Mouse (Mus musculus) MN1 (cell line): ENCODE data around the gene Shank1.

ENCODE experiments used
- DNase-seq: peaks from one replicate; pipeline ENCODE4 v3.0.0-alpha.2; 2016; ENCODE audit warnings: low spot score

Gene Shank1

GRCm38 (mm10) chr7:44341119-44341518, 31.1 kb downstream of the Shank1 start:
- no peak for DNase-seq

- DNase-seq = no peak
These were observed 31.7 kb downstream of the Shank1 start for GRCm38 (mm10) chr7:44341714-44342113.

- DNase-seq = no peak
These were observed 33.5 kb downstream of the Shank1 start for GRCm38 (mm10) chr7:44343459-44344015.

- no peak for DNase-seq
These were observed 34.6 kb downstream of the Shank1 start for GRCm38 (mm10) chr7:44344622-44345021.

- DNase-seq = no peak
These were observed 39.0 kb downstream of the Shank1 start for GRCm38 (mm10) chr7:44349043-44349442.

GRCm38 (mm10) chr7:44350957-44351711, 41.1 kb downstream of the Shank1 start:
- DNase-seq = peak; percentile 92

GRCm38 (mm10) chr7:44351881-44352749, 42.1 kb downstream of the Shank1 start:
- DNase-seq = peak; percentile 21

- DNase-seq = peak; percentile 47
These were observed 42.9 kb downstream of the Shank1 start for GRCm38 (mm10) chr7:44352750-44353600.

- peak; percentile 59 for DNase-seq
These were observed 43.7 kb downstream of the Shank1 start for GRCm38 (mm10) chr7:44353601-44354340.

GRCm38 (mm10) chr7:44355411-44355810, 45.4 kb downstream of the Shank1 start:
- no peak for DNase-seq

GRCm38 (mm10) chr7:44356590-44357481, 46.8 kb downstream of the Shank1 start:
- peak; percentile 64 for DNase-seq

GRCm38 (mm10) chr7:44357531-44357930, 47.5 kb downstream of the Shank1 start:
- DNase-seq = peak; percentile 21

- DNase-seq = peak; percentile 21
These were observed 48.0 kb downstream of the Shank1 start for GRCm38 (mm10) chr7:44358012-44358411.

GRCm38 (mm10) chr7:44358886-44359654, 49.0 kb downstream of the Shank1 start:
- DNase-seq = no peak

- DNase-seq = peak; percentile 96
These were observed 50.0 kb downstream of the Shank1 start for GRCm38 (mm10) chr7:44359908-44360672.

GRCm38 (mm10) chr7:44360792-44361301, 50.8 kb downstream of the Shank1 start:
- DNase-seq = peak; percentile 36

GRCm38 (mm10) chr7:44372678-44373077, 62.6 kb downstream of the Shank1 start:
- DNase-seq = no peak

GRCm38 (mm10) chr7:44373460-44373859, 63.4 kb downstream of the Shank1 start:
- no peak for DNase-seq
